Mouse (Mus musculus) midbrain, embryonic 12.5 days (tissue): ENCODE measurements at regions not wholly inside any gene's neighbourhood (a gene's known extent, or its start where the extent isn't known, plus 50 kb on each side); places are given as distances from the start of the nearest gene placed in this dataset.

Experiments
- ATAC-seq: fragments of 200-750 bp; cut with Nextera tagmentation; 2 replicates; pipeline ENCODE4 v1.8.0; 2017; ENCODE audit warnings: low read depth, moderate TSS enrichment, moderate library complexity; ENCODE audit not compliant: low FRiP score
- H3K27ac ChIP-seq: fragments of 300-500 bp; sonication (generic); replicated peaks from 2 replicates; pipeline ENCODE4 v1.5.1; 2016; ENCODE audit warnings: mild to moderate bottlenecking
- H3K27me3 ChIP-seq: fragments of 300-500 bp; sonication (generic); 2 replicates; pipeline ENCODE4 v1.6.1; 2016; ENCODE audit warnings: mild to moderate bottlenecking
- H3K36me3 ChIP-seq: fragments of 300-500 bp; sonication (generic); 2 replicates; pipeline ENCODE4 v1.6.1; 2016
- H3K4me1 ChIP-seq: fragments of 300-500 bp; sonication (generic); 2 replicates; pipeline ENCODE4 v1.6.1; 2016
- H3K4me2 ChIP-seq: fragments of 300-500 bp; sonication (generic); replicated peaks from 2 replicates; pipeline ENCODE4 v1.6.1; 2016; ENCODE audit warnings: mild to moderate bottlenecking, moderate library complexity
- H3K4me3 ChIP-seq: fragments of 300-500 bp; sonication (generic); 2 replicates; pipeline ENCODE4 v1.5.1; 2016; ENCODE audit warnings: mild to moderate bottlenecking
- H3K9ac ChIP-seq: fragments of 300-500 bp; sonication (generic); replicated peaks from 2 replicates; pipeline ENCODE4 v1.6.1; 2016; ENCODE audit warnings: mild to moderate bottlenecking, moderate library complexity
- H3K9me3 ChIP-seq: fragments of 300-500 bp; sonication (generic); 2 replicates; pipeline ENCODE4 v1.6.1; 2016; ENCODE audit warnings: mild to moderate bottlenecking
- WGBS: fragments of 180-500 bp; shearing (Covaris S2); methylation state at CpG from one replicate; pipeline ENCODE4 v1.1.7; 2016; 5-methylcytosine and 5-hydroxymethylcytosine counted together

DNA sequence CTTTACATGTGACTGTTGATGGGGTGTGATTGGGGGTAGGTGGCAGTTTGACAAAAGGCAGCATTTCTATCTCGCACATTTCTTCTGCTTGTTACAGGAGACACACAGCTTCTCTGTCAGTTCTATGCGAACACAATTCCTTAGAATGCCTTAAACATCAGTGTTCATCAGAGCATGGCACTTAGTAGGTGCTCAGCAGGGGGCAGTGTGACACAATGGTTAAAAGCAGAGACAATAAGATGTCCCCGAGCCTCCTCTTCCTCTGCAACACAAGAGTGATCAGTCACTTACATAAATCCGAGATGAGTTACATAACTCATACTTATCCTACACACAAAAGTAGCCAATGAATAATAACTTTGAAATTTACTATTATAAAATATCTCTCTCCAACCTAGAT lies 688.1 kb downstream of the Gm826 start:
- Histone ChIP-seq H3K4me2 (no peak overlapping the region), H3K9me3 (no peaks in the 10 kb centered on the region), H3K36me3 (no peaks in the 10 kb centered on the region), H3K27me3 (no peaks in the 10 kb centered on the region), H3K4me1 (no peaks in the 10 kb centered on the region), H3K4me3 (no peak overlapping the region), H3K27ac (no peak overlapping the region), H3K9ac (no peak overlapping the region)
- no peak for ATAC-seq
- 55% methylated on average over 4 of the region's 4 CpGs for WGBS

DNA sequence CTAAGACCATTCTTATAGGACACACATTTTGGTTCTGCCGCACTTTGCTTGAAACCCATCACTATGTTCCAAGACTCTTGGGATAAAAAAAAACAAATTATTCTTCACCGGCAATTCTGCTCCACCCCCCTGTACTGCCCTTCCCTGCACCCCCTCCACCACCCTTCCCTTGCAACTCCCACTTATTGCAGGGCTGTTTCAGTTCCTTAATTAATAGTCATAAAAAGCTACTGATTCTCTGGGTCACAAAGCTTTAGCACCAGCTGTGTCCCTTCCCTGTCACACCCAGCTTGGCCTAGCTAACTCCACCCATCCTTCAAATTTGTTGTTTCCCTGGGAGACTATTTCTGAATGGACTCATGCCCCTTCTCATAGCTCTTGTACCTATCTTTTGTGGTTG lies 687.4 kb downstream of the Gm826 start:
- WGBS, result 95% methylated on average over 2 of the region's 2 CpGs
- H3K9me3 ChIP-seq, result no peaks in the 10 kb centered on the region
- H3K36me3 ChIP-seq, result no peaks in the 10 kb centered on the region
- H3K4me2 ChIP-seq, result no peak overlapping the region
- H3K4me1 ChIP-seq, result no peaks in the 10 kb centered on the region
- H3K4me3 ChIP-seq, result no peak overlapping the region
- no peak for ATAC-seq
- no peaks in the 10 kb centered on the region for H3K27me3 ChIP-seq
- no peak overlapping the region for H3K9ac ChIP-seq
- H3K27ac ChIP-seq, result no peak overlapping the region

DNA sequence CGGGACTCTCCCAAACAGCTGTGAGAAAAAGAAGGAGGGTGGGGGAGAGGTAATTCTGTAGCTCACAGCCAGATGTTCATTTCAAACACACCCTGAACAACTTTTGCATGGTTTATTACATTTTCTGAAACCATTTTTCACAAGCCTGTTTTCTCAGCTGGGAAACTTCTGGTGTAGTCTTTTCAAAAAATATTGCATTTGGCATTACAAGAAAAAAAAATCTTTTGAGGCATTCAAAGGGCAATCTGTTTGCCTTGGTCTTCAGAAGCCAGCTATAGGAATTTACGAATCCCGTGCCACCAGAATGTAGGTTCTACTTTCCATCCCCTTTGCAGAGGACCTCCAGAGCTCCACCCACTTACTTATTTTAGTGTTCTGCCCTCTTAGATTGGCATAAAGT lies 681.7 kb downstream of the Gm826 start:
- no peaks in the 10 kb centered on the region for H3K36me3 ChIP-seq
- WGBS, result 82% methylated on average over 3 of the region's 3 CpGs
- no peak overlapping the region for H3K27ac ChIP-seq
- no peaks in the 10 kb centered on the region for H3K4me1 ChIP-seq
- H3K9ac ChIP-seq, result no peak overlapping the region
- ATAC-seq, result no peak
- H3K4me3 ChIP-seq, result no peak overlapping the region
- H3K9me3 ChIP-seq, result no peaks in the 10 kb centered on the region
- H3K27me3 ChIP-seq, result no peaks in the 10 kb centered on the region
- H3K4me2 ChIP-seq, result no peak overlapping the region

DNA sequence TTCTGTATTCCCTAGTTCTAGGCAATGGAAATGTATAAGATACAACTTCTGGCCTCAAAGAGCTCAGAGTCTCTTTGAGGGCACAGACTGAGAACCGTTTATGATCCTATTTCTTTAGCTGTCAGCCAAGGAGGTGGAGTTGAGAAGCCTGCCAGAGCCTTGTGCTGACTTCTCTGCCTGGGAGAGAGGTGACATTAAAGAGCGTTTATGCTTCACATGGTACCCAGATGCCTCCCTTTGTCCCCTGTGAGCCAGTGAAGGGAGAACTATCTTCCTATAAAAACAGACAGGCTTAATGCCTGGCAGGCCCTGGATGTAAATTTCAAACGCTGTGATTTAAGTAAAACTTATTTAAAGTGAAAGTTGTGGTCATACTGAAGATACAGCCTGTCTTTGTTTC lies 657.1 kb downstream of the Gm826 start:
- Histone ChIP-seq H3K4me3 (no peak overlapping the region), H3K9ac (no peak overlapping the region), H3K36me3 (no peaks in the 10 kb centered on the region), H3K27ac (no peak overlapping the region), H3K4me2 (no peak overlapping the region), H3K9me3 (no peaks in the 10 kb centered on the region), H3K4me1 (no peaks in the 10 kb centered on the region), H3K27me3 (no peaks in the 10 kb centered on the region)
- 48% methylated on average over 3 of the region's 3 CpGs for WGBS
- no peak for ATAC-seq

DNA sequence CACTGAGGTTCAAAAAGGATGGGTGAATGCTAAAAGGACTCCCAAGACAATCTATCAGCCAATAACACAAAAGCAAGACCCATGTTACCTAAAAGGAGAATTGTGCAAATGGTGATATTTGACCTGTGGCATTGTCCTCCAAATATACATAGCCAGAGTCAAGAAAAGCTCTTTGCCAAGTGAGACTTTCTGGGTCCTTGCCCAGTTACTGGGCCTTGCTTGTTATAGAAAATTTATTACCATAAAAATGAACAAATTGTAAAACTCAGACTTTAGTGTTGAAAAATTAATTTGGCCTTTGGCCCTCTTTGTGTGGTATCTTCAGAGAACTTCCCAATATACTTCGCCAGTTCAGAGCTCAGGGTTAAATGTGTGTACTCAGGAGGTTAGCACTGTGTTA lies 653.3 kb downstream of the Gm826 start:
- 72% methylated on average over 1 of the region's 1 CpGs for WGBS
- no peak overlapping the region for H3K4me3 ChIP-seq
- ATAC-seq, result no peak

DNA sequence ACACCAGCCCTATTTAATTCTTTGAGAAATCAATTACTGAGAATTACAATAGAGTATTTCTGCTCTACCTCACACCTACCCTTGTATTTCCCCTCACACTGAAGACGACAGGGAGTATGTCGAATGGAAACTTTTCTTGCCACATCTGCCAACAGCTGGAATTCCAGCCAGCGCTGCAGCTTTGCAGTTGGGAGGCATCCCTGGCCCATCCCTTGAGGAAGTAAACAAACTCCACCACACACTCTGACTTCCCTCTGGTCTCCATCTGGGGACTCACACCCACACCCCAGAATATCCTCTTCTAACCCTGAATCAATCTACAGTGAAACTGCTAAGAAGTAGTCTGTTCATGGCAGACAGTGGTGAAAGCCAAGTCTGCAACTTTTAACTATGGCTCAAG lies 630.9 kb downstream of the Gm826 start:
- Histone ChIP-seq H3K9ac (no peak overlapping the region), H3K4me3 (no peak overlapping the region), H3K27ac (no peak overlapping the region), H3K4me2 (no peak overlapping the region), H3K36me3 (no peaks in the 10 kb centered on the region), H3K4me1 (no peaks in the 10 kb centered on the region), H3K9me3 (0 out of 2 replicates have a peak, but pooled peaks cover 3% of the 10 kb centered on the region), H3K27me3 (no peaks in the 10 kb centered on the region)
- no peak for ATAC-seq
- 80% methylated on average over 3 of the region's 3 CpGs for WGBS

More for the DNA sequence above, 653.3 kb downstream of the Gm826 start:
- H3K27me3 ChIP-seq, result no peaks in the 10 kb centered on the region
- H3K4me2 ChIP-seq, result no peak overlapping the region
- H3K9ac ChIP-seq, result no peak overlapping the region
- no peaks in the 10 kb centered on the region for H3K4me1 ChIP-seq
- no peak overlapping the region for H3K27ac ChIP-seq
- H3K9me3 ChIP-seq, result no peaks in the 10 kb centered on the region
- no peaks in the 10 kb centered on the region for H3K36me3 ChIP-seq

DNA sequence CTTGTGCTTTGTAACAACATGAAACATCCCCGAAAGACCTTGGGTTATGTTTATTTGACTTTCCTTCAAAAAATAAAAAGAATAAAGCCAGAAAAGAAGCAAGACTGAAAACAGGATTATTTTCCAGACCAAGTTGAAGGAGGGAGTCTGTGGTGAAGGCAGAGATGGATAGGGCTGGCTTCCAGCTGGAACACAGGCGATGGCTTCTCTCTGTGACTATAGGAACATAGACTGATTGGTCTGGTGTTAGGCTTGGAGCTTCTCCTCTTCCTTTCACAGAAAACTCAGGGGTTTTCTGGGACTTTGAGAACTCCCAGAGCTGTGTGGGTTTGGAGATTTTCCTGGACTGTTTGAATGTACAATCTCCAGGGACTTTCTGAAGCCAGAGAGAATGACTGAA lies 625.8 kb downstream of the Gm826 start:
- Histone ChIP-seq H3K4me3 (no peak overlapping the region), H3K4me2 (no peak overlapping the region), H3K9me3 (no peaks in the 10 kb centered on the region), H3K36me3 (no peaks in the 10 kb centered on the region), H3K27ac (no peak overlapping the region), H3K9ac (no peak overlapping the region), H3K27me3 (no peaks in the 10 kb centered on the region), H3K4me1 (no peaks in the 10 kb centered on the region)
- ATAC-seq, result no peak
- WGBS, result 89% methylated on average over 2 of the region's 2 CpGs

DNA sequence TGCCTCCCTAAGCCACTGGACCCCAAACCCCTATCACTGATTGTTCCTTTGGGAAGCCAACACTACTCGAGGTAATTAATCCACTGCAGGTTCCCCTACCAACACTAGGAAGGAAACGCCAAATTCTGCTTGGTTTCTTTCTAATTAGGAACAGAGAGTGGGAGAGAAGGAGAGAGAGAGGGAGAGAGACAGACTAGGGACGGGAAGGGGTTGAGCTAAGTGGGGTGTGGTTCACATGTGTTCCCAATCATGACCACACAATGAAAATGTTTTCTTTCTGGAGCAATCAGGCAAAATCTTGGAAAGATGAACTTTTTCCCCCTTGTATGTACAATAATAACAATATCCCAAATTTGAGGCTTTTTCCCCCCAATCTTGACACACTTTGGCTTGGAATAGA lies 619.3 kb downstream of the Gm826 start:
- Histone ChIP-seq H3K27ac (no peak overlapping the region), H3K9ac (no peak overlapping the region), H3K4me2 (no peak overlapping the region), H3K9me3 (no peaks in the 10 kb centered on the region), H3K4me1 (no peaks in the 10 kb centered on the region), H3K4me3 (no peak overlapping the region), H3K27me3 (no peaks in the 10 kb centered on the region), H3K36me3 (no peaks in the 10 kb centered on the region)
- ATAC-seq, result no peak
- WGBS, result 36% methylated on average over 3 of the region's 3 CpGs

DNA sequence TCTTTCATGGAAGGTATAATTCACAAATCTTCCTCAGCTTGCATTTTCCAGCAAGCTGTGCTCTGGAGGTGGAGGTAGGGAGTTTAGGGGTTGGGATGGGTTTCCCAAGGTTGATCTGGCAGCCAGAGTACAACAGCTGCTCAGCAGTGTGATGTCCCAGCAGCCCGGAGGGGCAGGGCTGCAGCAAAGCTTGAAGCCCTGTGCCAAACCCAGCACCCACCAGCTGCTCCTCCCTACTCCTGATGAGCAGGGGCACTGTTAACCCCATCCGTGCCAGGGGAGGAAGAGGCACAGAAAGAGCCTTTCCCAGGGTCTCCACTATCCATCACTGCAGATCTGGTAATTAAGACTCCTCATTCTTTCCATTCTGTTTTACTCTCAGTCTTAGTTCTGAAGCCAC lies 615.2 kb downstream of the Gm826 start:
- Histone ChIP-seq H3K36me3 (no peaks in the 10 kb centered on the region), H3K27me3 (no peaks in the 10 kb centered on the region), H3K4me2 (no peak overlapping the region), H3K27ac (no peak overlapping the region), H3K4me1 (no peaks in the 10 kb centered on the region), H3K9ac (no peak overlapping the region), H3K4me3 (no peak overlapping the region), H3K9me3 (no peaks in the 10 kb centered on the region)
- 48% methylated on average over 2 of the region's 2 CpGs for WGBS
- no peak for ATAC-seq

DNA sequence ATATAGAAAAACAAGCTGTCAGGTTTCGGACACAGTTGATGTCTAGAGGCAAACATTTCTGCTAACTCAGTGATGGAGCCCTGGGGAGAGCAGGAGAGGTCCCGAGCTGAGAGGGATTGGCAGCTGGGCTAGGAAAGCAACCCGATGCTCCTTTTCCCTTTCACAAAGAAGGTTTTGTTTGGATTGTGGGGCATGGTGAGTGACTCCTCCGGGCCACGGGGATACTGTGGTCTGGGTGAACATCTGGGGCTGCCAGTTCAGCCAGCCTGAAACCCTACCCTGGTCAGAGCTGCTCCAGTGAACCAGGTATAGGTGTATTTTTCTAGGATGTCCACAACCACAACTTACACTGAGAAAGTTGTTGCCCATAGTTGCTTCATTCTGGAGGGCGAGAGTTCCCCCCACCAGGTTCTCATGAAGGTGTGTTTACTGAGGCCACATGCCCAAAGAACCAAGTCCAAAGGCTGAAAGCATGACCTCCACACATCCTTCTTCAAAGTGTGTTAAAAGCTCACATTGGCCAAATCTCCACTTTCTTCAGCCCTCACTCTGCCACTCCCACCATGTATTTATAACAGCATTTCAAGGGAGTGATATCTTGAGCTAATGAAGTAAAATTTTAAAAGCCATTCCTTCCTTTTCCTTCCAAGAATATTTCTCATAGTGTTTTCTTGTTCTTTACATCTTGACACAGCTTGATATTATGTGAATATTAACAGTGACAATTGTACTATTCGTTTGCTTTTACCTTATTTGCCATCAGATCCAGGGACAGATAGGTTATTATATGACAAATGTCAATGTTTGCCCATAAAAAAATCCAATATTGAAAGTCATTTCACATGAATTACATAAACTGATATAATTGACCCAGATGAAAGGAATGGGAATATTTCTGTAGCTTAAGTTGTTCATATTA lies 608.5 kb downstream of the Gm826 start:
- H3K27ac ChIP-seq, result no peak overlapping the region
- ATAC-seq, result no peak
- 37% methylated on average over 7 of the region's 7 CpGs for WGBS
- H3K4me1 ChIP-seq, result no peaks in the 10 kb centered on the region
- no peak overlapping the region for H3K4me2 ChIP-seq
- no peaks in the 10 kb centered on the region for H3K9me3 ChIP-seq
- no peaks in the 10 kb centered on the region for H3K27me3 ChIP-seq
- H3K9ac ChIP-seq, result no peak overlapping the region
- no peak overlapping the region for H3K4me3 ChIP-seq
- H3K36me3 ChIP-seq, result no peaks in the 10 kb centered on the region

DNA sequence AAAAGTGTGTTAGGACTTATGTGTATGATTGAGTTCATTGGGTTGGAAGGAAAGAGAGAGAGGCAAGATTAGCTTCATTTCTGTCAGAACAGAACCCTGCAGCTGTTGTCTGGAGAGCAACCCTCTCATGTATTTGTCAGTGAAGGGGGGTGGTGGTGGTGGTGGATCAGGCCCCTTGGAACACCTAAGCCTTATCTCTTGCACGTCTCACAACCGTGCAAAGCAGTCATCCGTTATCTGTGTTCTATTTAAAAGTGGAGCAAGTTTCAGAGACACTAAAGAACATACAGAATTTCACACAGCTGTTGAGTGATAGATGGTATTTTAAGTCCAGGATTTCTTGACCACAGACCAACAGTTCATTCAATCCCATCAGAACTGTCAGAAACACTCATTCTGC lies 604.7 kb downstream of the Gm826 start:
- Histone ChIP-seq H3K27ac (no peak overlapping the region), H3K27me3 (no peaks in the 10 kb centered on the region), H3K36me3 (no peaks in the 10 kb centered on the region), H3K4me3 (no peak overlapping the region), H3K4me1 (no peaks in the 10 kb centered on the region), H3K4me2 (no peak overlapping the region), H3K9me3 (no peaks in the 10 kb centered on the region), H3K9ac (no peak overlapping the region)
- no peak for ATAC-seq
- 88% methylated on average over 3 of the region's 3 CpGs for WGBS

DNA sequence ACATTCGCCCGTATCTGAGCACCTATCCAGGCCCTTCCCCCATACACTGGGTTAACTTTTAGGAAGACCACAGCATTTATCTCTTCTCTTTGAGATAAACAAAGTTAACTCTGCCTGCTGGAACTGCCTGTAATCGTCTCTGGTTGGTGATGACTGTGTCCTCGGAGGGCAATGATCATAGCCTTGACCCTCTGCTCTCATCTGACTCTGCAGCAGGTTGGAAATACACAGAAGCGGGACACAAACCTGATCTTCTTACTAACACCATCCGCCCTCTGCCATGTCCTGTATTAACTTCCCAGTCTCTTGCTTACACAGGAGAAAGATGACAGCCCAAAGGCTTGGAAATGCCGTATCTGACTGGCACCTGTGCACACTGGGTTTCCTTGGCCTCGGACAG lies 603.7 kb downstream of the Gm826 start:
- Histone ChIP-seq H3K4me1 (no peaks in the 10 kb centered on the region), H3K4me3 (no peak overlapping the region), H3K4me2 (no peak overlapping the region), H3K9ac (no peak overlapping the region), H3K27ac (no peak overlapping the region), H3K36me3 (no peaks in the 10 kb centered on the region), H3K27me3 (no peaks in the 10 kb centered on the region), H3K9me3 (no peaks in the 10 kb centered on the region)
- ATAC-seq, result no peak
- WGBS, result 86% methylated on average over 8 of the region's 8 CpGs

DNA sequence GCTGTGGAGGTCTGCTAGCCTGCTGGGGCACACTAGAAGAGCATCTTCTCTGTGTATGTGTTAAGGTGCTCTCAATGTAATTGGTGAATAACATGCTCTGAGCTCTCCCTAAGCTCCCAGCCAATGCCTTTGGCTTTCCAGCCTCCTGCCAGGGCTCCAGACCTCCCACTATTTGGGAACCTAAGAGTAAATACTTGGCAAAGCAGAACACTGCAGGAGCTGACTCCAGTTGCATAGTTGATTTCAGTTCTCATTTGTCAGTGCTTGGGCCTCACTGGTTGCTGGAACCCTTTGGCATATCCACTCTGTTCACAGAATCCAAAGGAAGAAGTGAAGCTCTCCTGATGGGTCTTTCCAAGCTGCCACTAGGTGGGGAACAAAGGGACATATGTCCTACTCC lies 602.7 kb downstream of the Gm826 start:
- Histone ChIP-seq H3K4me3 (no peak overlapping the region), H3K27ac (no peak overlapping the region), H3K36me3 (no peaks in the 10 kb centered on the region), H3K27me3 (no peaks in the 10 kb centered on the region), H3K4me1 (no peaks in the 10 kb centered on the region), H3K9me3 (no peaks in the 10 kb centered on the region), H3K9ac (no peak overlapping the region), H3K4me2 (no peak overlapping the region)
- no peak for ATAC-seq
